Mouse (Mus musculus) liver, embryonic 13.5 days (tissue): ENCODE measurements around the gene Rflnb. TPM values are rescaled to one million over a fixed set of nuclear protein-coding genes. Genes with fewer than 3 reads are reported as not detected.
A peak's percentile ranks its signal among the peaks of the same experiment; 100 is the strongest.

Source experiments
- ATAC-seq: fragments of 200-750 bp; cut with Nextera tagmentation; 2 replicates; pipeline ENCODE4 v1.8.0; 2017; ENCODE audit warnings: low read depth, mild to moderate bottlenecking, moderate number of reproducible peaks, moderate library complexity
- DNase-seq: peaks from one replicate; pipeline ENCODE4 v3.0.0; 2022
- H3K27ac ChIP-seq: fragments of 300-500 bp; sonication (generic); 2 replicates; pipeline ENCODE4 v1.5.1; 2015; ENCODE audit warnings: moderate library complexity, mild to moderate bottlenecking, inconsistent platforms
- H3K27me3 ChIP-seq: fragments of 300-500 bp; sonication (generic); 2 replicates; pipeline ENCODE4 v1.6.1; 2015; ENCODE audit warnings: mild to moderate bottlenecking, inconsistent platforms
- H3K36me3 ChIP-seq: fragments of 300-500 bp; sonication (generic); 2 replicates; pipeline ENCODE4 v1.6.1; 2015; ENCODE audit warnings: mild to moderate bottlenecking, inconsistent platforms
- H3K4me1 ChIP-seq: fragments of 300-500 bp; sonication (generic); replicated peaks from 2 replicates; pipeline ENCODE4 v1.6.1; 2015; ENCODE audit warnings: inconsistent platforms
- H3K4me2 ChIP-seq: fragments of 300-500 bp; sonication (generic); 2 replicates; pipeline ENCODE4 v1.6.1; 2015; ENCODE audit warnings: inconsistent platforms, mild to moderate bottlenecking, moderate library complexity
- H3K4me3 ChIP-seq: fragments of 300-500 bp; sonication (generic); replicated peaks from 2 replicates; pipeline ENCODE4 v1.5.1; 2015; ENCODE audit warnings: mild to moderate bottlenecking, inconsistent platforms
- H3K9ac ChIP-seq: fragments of 300-500 bp; sonication (generic); 2 replicates; pipeline ENCODE4 v1.6.1; 2015; ENCODE audit warnings: mild to moderate bottlenecking, inconsistent platforms
- H3K9me3 ChIP-seq: fragments of 300-500 bp; sonication (generic); replicated peaks from 2 replicates; pipeline ENCODE4 v1.6.1; 2016; ENCODE audit warnings: inconsistent platforms
- WGBS: fragments of 180-500 bp; shearing (Covaris S2); methylation state at CpG from one replicate; pipeline ENCODE4 v1.1.7; 2015; ENCODE audit not compliant: insufficient replicate concordance; 5-methylcytosine and 5-hydroxymethylcytosine counted together
- polyA plus RNA-seq: library from polyadenylated mRNA; unstranded; fragments of >200 nt; fragmentation: Nextera tagmentation; extraction: Ambion mirVana; gene quantifications from 2 replicates; pipeline ENCODE4 v1.2.1, GENCODE M21; 2015

The Rflnb gene
- polyA plus RNA-seq = 3.0 and 3.1 TPM in 2 replicates

DNA sequence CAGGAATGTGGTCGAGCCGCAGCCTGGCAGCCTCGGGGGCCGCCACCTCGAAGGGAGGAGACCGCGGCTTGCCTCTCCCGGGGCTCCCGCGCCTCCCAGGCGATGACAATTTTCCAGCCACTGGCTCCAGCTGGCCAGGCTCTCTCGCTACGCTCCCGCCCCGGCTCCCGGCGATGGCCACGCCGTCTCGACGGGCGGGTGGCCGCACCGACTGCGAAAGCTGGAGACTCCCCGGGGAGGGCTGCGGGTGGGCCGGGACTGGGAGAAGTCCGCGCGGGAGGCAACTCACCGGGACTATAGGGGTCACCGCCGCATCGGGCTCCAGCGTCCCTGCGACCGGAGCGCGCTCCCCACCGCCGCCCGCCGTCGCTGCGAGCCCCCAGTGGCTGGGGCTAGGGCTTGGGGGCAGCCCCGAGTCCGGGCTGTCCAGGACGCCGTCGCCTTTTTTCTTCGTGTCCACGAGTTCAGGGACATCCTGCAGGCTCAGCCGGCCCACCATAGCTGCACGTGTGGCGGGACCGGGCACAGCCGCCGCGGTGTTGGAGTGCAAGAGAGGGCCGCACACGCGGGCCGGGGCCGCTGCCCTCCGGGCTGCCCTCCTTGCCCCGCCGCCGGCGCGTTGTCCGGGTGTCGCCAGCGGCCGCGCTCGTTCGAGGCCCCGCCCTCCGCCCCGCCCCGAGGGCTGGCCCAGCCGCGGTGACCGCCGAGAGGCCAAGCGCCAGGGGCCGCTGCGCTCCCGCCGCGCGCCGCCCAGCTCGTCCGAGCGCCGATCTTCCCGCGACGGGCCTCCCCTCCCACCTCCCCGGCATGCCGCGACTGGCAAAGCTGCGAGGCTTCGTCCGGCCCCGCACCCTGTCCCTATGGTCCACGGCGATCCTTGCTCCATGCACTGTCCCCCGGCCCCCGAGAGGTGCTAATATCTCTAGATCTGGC is at the start of gene Rflnb:
Gene Rflnb, minus strand, starts transcription at position 644 of the 933 bp plus-strand sequence.
- DNase-seq = peak; percentile 76
- Histone ChIP-seq H3K4me2 (peak within 1 kb of the TSS; percentile 92), H3K9me3 (no peaks in the 10 kb centered on the region), H3K4me1 (peaks cover 20% of the 10 kb centered on the region), H3K27me3 (peaks cover 57% of the 10 kb centered on the region), H3K4me3 (peak within 1 kb of the TSS; percentile 67), H3K36me3 (no peaks in the 10 kb centered on the region), H3K9ac (peak within 1 kb of the TSS; percentile 71), H3K27ac (no peak within 1 kb of the TSS)
- ATAC-seq = peak; percentile 83
- under 1% methylated on average over 99 of the region's 112 CpGs for WGBS

- ATAC-seq = no peak
These were observed 49.8 kb upstream of the Rflnb start for GRCm38 (mm10) chr11:76077341-76077740.

DNA sequence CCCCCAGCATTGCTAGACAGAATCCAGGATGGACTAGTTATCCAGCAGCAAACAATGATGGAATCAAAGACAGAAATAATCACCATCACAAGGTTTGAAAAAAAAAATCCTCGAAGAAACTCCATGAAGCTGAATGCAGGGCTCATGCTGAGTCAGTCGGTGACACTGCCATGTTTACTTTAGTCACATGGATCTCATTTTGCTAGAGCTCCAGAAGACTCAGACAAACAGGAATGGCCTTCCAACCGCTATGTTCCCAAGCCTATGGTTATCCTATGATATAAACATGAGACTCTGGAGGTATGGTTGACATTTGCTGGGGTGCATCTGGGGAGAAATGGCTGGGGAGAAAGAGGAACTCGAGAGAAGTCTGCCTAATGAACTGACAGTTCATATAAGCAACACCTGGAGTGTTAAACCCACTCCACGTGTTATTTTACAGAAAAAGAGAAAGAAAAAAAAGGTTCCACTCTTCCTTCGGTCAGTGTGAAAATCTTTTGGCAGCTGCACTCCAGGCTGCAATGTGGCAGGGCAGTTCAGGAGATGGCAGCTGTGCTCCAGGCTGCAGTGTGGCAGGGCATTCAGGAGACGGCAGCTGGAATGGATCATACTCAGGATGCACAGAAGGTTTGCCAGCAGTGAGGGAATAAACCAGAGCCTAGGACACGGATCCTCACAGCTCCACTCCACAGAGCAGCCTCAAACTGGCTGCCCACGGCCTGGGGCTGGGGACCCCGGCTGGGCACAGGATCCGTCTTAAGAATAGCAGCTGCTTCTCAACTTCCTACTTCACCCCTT is 46.9 kb upstream of the Rflnb start:
- Histone ChIP-seq H3K9me3 (no peaks in the 10 kb centered on the region), H3K4me1 (no peaks in the 10 kb centered on the region), H3K36me3 (peaks cover 13% of the 10 kb centered on the region), H3K9ac (no peak overlapping the region), H3K4me2 (no peak overlapping the region), H3K27ac (no peak overlapping the region), H3K4me3 (no peak overlapping the region), H3K27me3 (no peaks in the 10 kb centered on the region)
- 74% methylated on average over 11 of the region's 11 CpGs for WGBS
- DNase-seq = no peak
- ATAC-seq = no peak

More at GRCm38 (mm10) chr11:76077341-76077740, 49.8 kb upstream of the Rflnb start:
- Histone ChIP-seq H3K27ac (no peak overlapping the region), H3K4me3 (no peak overlapping the region), H3K27me3 (no peaks in the 10 kb centered on the region), H3K4me1 (no peaks in the 10 kb centered on the region), H3K36me3 (peaks cover 30% of the 10 kb centered on the region), H3K4me2 (no peak overlapping the region), H3K9me3 (no peaks in the 10 kb centered on the region), H3K9ac (no peak overlapping the region)
- DNase-seq = no peak
- 78% methylated on average over 6 of the region's 6 CpGs for WGBS

DNA sequence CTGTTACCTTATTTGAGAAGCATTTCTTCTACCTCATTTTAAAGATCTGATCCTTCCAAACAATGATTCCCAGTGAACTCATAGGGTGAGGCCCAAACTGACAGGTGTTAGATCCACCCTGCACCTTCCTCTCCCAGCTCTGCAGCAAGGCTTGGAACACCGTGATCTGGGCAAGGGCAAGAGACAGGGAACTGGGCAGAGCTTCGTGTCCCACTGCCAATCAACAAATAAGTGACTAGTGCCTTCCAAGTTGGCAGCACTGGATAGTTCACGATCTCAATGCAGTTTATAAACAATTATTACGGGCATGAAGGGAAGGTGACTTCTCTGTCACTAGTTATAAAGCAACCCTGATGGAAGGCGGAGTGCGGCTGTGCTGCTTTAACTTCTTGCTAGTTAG is 42.2 kb upstream of the Rflnb start:
- peaks cover 15% of the 10 kb centered on the region; the same call in 1 of the 2 replicates for H3K36me3 ChIP-seq
- H3K4me2 ChIP-seq = no peak overlapping the region
- H3K9ac ChIP-seq = no peak overlapping the region
- 78% methylated on average over 6 of the region's 6 CpGs for WGBS
- no peaks in the 10 kb centered on the region for H3K9me3 ChIP-seq
- H3K27me3 ChIP-seq = no peaks in the 10 kb centered on the region
- H3K27ac ChIP-seq = no peak overlapping the region
- ATAC-seq (no peak), DNase-seq (no peak)
- H3K4me3 ChIP-seq = no peak overlapping the region
- H3K4me1 ChIP-seq = no peaks in the 10 kb centered on the region

GRCm38 (mm10) chr11:76066563-76067156 is 39.1 kb upstream of the Rflnb start:
- no peak overlapping the region for H3K4me3 ChIP-seq
- H3K27me3 ChIP-seq = no peaks in the 10 kb centered on the region
- no peak for DNase-seq
- H3K9ac ChIP-seq = no peak overlapping the region
- H3K4me2 ChIP-seq = no peak overlapping the region
- H3K36me3 ChIP-seq = peaks cover 14% of the 10 kb centered on the region; the same call in 1 of the 2 replicates
- WGBS = 76% methylated on average over 15 of the region's 15 CpGs
- H3K4me1 ChIP-seq = no peaks in the 10 kb centered on the region
- no peaks in the 10 kb centered on the region for H3K9me3 ChIP-seq
- H3K27ac ChIP-seq = no peak overlapping the region
- ATAC-seq = no peak

DNA sequence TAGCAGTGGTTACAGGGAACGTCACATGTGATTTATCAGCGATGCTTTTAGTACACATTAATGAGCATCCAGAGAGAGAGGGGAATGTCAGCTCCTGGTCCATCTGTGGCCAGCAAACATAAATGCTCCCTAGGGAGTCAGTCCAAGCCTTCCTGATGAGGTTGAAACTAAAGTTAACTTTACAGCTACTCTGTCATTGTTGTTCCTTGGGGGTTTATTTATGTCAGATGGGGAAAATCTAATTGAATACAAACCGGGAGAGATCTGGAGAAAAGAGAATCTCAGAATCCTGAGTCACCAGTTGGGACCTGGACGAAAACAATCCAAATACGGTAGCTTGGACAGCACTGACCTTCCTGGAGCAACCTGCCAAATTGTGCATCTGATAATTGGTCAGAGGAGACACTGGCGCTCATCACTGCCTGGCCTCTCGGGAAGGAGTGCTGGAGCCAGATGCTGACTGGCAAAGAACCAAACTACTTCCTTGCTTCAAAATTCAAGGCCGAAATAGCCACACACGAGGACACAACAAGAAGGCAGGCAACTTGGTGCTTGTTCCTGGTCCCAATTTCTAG is 38.0 kb upstream of the Rflnb start:
- H3K27me3 ChIP-seq = no peaks in the 10 kb centered on the region
- H3K9ac ChIP-seq = no peak overlapping the region
- no peak overlapping the region for H3K4me2 ChIP-seq
- H3K4me3 ChIP-seq = no peak overlapping the region
- DNase-seq (no peak), ATAC-seq (no peak)
- 75% methylated on average over 9 of the region's 9 CpGs for WGBS
- no peak overlapping the region for H3K27ac ChIP-seq
- H3K36me3 ChIP-seq = peaks cover 11% of the 10 kb centered on the region; the same call in 1 of the 2 replicates
- H3K4me1 ChIP-seq = no peaks in the 10 kb centered on the region
- H3K9me3 ChIP-seq = no peaks in the 10 kb centered on the region

GRCm38 (mm10) chr11:76064411-76064810 is 36.8 kb upstream of the Rflnb start:
- Histone ChIP-seq H3K36me3 (peaks cover 11% of the 10 kb centered on the region; the same call in 1 of the 2 replicates), H3K4me3 (no peak overlapping the region), H3K4me1 (no peaks in the 10 kb centered on the region), H3K9ac (no peak overlapping the region), H3K27ac (no peak overlapping the region), H3K27me3 (no peaks in the 10 kb centered on the region), H3K4me2 (no peak overlapping the region), H3K9me3 (no peaks in the 10 kb centered on the region)
- no peak for ATAC-seq
- 44% methylated on average over 7 of the region's 7 CpGs for WGBS
- DNase-seq = no peak

- ATAC-seq (no peak), DNase-seq (no peak)
- 84% methylated on average over 2 of the region's 2 CpGs for WGBS
- Histone ChIP-seq H3K36me3 (0 out of 2 replicates have a peak, but pooled peaks cover 2% of the 10 kb centered on the region), H3K27me3 (no peaks in the 10 kb centered on the region), H3K9me3 (no peaks in the 10 kb centered on the region), H3K9ac (no peak overlapping the region), H3K27ac (no peak overlapping the region), H3K4me1 (no peaks in the 10 kb centered on the region), H3K4me3 (no peak overlapping the region), H3K4me2 (no peak overlapping the region)
These were observed 33.3 kb upstream of the Rflnb start for GRCm38 (mm10) chr11:76060906-76061305.

DNA sequence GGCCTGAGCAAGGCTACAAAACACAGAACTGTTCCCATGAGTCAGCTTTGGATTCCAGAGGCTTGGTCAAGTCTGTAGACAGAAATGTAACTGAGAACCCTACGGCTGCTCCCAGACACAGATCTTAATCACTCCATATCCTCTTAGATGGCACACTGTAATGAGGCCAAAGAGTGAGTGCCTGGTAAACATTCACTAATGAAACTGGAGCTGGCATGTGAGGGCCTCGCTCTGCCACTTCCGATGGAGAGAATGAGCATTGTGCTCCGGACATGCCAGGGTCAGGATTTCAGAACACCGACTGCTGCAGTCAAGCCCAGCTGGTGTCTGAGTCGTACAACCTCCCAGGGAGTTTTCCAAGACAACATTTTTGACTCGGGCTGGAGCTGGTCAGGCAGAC is 32.4 kb upstream of the Rflnb start:
- Histone ChIP-seq H3K27ac (no peak overlapping the region), H3K9ac (no peak overlapping the region), H3K4me1 (no peaks in the 10 kb centered on the region), H3K27me3 (no peaks in the 10 kb centered on the region), H3K9me3 (no peaks in the 10 kb centered on the region), H3K36me3 (0 out of 2 replicates have a peak, but pooled peaks cover 2% of the 10 kb centered on the region), H3K4me3 (no peak overlapping the region), H3K4me2 (no peak overlapping the region)
- DNase-seq = no peak
- 74% methylated on average over 7 of the region's 7 CpGs for WGBS
- no peak for ATAC-seq

DNA sequence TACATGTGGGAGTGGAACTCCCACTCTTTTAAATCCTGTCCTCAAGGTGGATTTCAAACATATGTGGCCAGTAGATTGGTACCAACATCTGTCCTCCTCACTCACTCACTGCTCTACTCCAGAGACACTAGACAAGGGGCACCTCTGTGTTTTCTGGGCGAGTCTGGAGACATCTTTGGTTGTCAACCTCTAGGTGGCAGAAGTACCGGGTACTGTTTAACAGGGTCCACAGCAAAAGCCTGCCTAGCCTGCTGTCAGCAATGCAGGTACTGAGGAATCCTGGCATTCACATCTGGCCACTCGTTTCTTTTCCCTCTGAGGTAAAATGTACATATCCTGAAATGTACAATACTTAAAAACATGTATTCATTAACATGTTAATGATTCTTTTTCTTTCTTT is 28.9 kb upstream of the Rflnb start:
- no peak overlapping the region for H3K27ac ChIP-seq
- no peak overlapping the region for H3K4me2 ChIP-seq
- DNase-seq (no peak), ATAC-seq (no peak)
- no peaks in the 10 kb centered on the region for H3K27me3 ChIP-seq
- no peaks in the 10 kb centered on the region for H3K4me1 ChIP-seq
- H3K36me3 ChIP-seq = no peaks in the 10 kb centered on the region; the same call in 1 of the 2 replicates
- H3K9me3 ChIP-seq = no peaks in the 10 kb centered on the region
- WGBS = 33% methylated on average over 3 of the region's 3 CpGs
- no peak overlapping the region for H3K4me3 ChIP-seq
- no peak overlapping the region for H3K9ac ChIP-seq

DNA sequence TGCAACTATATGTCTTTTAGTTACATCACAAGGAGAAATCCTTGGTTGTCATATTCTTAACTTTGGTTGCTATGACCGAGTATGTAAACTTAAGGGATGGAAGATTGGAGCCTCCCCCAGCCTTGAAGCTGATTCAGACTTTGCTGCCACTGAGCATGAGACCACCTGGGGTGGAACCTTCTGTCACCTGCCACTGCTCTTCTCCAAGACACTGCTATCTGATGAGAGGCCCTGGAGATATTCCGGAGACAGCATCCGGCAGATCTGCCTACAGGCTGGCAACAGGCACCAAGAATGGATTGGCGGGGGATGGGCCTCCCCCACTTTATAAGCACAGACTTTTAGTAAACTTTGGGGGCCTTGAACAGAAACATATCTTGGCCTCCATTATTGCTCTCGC is 24.9 kb upstream of the Rflnb start:
- Histone ChIP-seq H3K4me3 (no peak overlapping the region), H3K9ac (no peak overlapping the region), H3K27me3 (no peaks in the 10 kb centered on the region), H3K27ac (no peak overlapping the region), H3K4me1 (no peaks in the 10 kb centered on the region), H3K4me2 (no peak overlapping the region), H3K36me3 (peaks cover 3% of the 10 kb centered on the region; the same call in 1 of the 2 replicates), H3K9me3 (no peaks in the 10 kb centered on the region)
- ATAC-seq = no peak
- DNase-seq = no peak
- WGBS = 79% methylated on average over 5 of the region's 5 CpGs
